Mouse (Mus musculus): ENCODE measurements at regions not wholly inside any gene's neighbourhood (a gene's known extent, or its start where the extent isn't known, plus 50 kb on each side); places are given as distances from the start of the nearest gene placed in this dataset.

GRCm38 (mm10) chr16:29865075-29865740, 199.0 kb upstream of the Hes1 start:
- no peaks in the 10 kb centered on the region for H3K9me3 ChIP-seq (ENCODE audit: control insufficient read depth, low read length)
- ATAC-seq (ENCODE audit: low FRiP score) (no peak), DNase-seq (ENCODE audit: low spot score) (no peak)
- H3K4me3 ChIP-seq (ENCODE audit: low read depth, low read length): no peak overlapping the region
- no peaks in the 10 kb centered on the region for H3K36me3 ChIP-seq (ENCODE audit: control insufficient read depth, insufficient read depth, low read length)
- H3K4me2 ChIP-seq (replicated peaks; ENCODE audit: low read depth, low read length): no peak overlapping the region
- no peak overlapping the region for H3K27ac ChIP-seq (ENCODE audit: low read depth, low read length)
- peaks cover 2% of the 10 kb centered on the region for H3K27me3 ChIP-seq (ENCODE audit: control insufficient read depth, insufficient read depth, low read length)
- 81% methylated on average over 17 of the region's 17 CpGs for WGBS
- no peak overlapping the region for H3K9ac ChIP-seq (ENCODE audit: low read depth, low read length)
- H3K4me1 ChIP-seq (replicated peaks; ENCODE audit: control insufficient read depth, insufficient read depth, low read length): no peaks in the 10 kb centered on the region

- Histone ChIP-seq H3K27ac (ENCODE audit: low read depth, low read length) (no peak overlapping the region), H3K36me3 (ENCODE audit: control insufficient read depth, insufficient read depth, low read length) (no peaks in the 10 kb centered on the region), H3K4me2 (replicated peaks; ENCODE audit: low read depth, low read length) (no peak overlapping the region), H3K9ac (ENCODE audit: low read depth, low read length) (no peak overlapping the region), H3K4me3 (ENCODE audit: low read depth, low read length) (no peak overlapping the region), H3K9me3 (ENCODE audit: control insufficient read depth, low read length) (no peaks in the 10 kb centered on the region), H3K4me1 (replicated peaks; ENCODE audit: control insufficient read depth, insufficient read depth, low read length) (no peaks in the 10 kb centered on the region), H3K27me3 (ENCODE audit: control insufficient read depth, insufficient read depth, low read length) (no peaks in the 10 kb centered on the region; the same call in none of the 2 replicates)
- DNase-seq (ENCODE audit: low spot score) (no peak), ATAC-seq (ENCODE audit: low FRiP score) (no peak)
- WGBS: 85% methylated on average over 5 of the region's 5 CpGs
Measured at GRCm38 (mm10) chr16:29871395-29871794, 192.8 kb upstream of the Hes1 start.

GRCm38 (mm10) chr16:29876196-29876595, 188.0 kb upstream of the Hes1 start:
- no peak overlapping the region for H3K27ac ChIP-seq (ENCODE audit: low read depth, low read length)

GRCm38 (mm10) chr16:29877372-29878123, 186.6 kb upstream of the Hes1 start:
- H3K27ac ChIP-seq (ENCODE audit: low read depth, low read length): no peak overlapping the region; the same call in 1 of the 2 replicates
- H3K9me3 ChIP-seq (ENCODE audit: control insufficient read depth, low read length): no peaks in the 10 kb centered on the region
- peaks cover 4% of the 10 kb centered on the region; the same call in 1 of the 2 replicates for H3K27me3 ChIP-seq (ENCODE audit: control insufficient read depth, insufficient read depth, low read length)
- no peak overlapping the region for H3K9ac ChIP-seq (ENCODE audit: low read depth, low read length)
- DNase-seq (ENCODE audit: low spot score) (peak; percentile 31), ATAC-seq (ENCODE audit: low FRiP score) (no peak)
- peaks cover 1% of the 10 kb centered on the region; the same call in 1 of the 2 replicates for H3K4me1 ChIP-seq (replicated peaks; ENCODE audit: control insufficient read depth, insufficient read depth, low read length)
- no peaks in the 10 kb centered on the region for H3K36me3 ChIP-seq (ENCODE audit: control insufficient read depth, insufficient read depth, low read length)
- no peak overlapping the region for H3K4me3 ChIP-seq (ENCODE audit: low read depth, low read length)
- 18% methylated on average over 10 of the region's 10 CpGs for WGBS
- no peak overlapping the region for H3K4me2 ChIP-seq (replicated peaks; ENCODE audit: low read depth, low read length)

More at GRCm38 (mm10) chr16:29876196-29876595, 188.0 kb upstream of the Hes1 start:
- no peak overlapping the region for H3K4me2 ChIP-seq (replicated peaks; ENCODE audit: low read depth, low read length)
- ATAC-seq (ENCODE audit: low FRiP score) (no peak), DNase-seq (ENCODE audit: low spot score) (no peak)
- 25% methylated on average over 8 of the region's 8 CpGs for WGBS
- H3K9me3 ChIP-seq (ENCODE audit: control insufficient read depth, low read length): no peaks in the 10 kb centered on the region
- peaks cover 4% of the 10 kb centered on the region for H3K27me3 ChIP-seq (ENCODE audit: control insufficient read depth, insufficient read depth, low read length)
- H3K9ac ChIP-seq (ENCODE audit: low read depth, low read length): no peak overlapping the region
- no peaks in the 10 kb centered on the region for H3K36me3 ChIP-seq (ENCODE audit: control insufficient read depth, insufficient read depth, low read length)
- H3K4me1 ChIP-seq (replicated peaks; ENCODE audit: control insufficient read depth, insufficient read depth, low read length): no peaks in the 10 kb centered on the region; the same call in 1 of the 2 replicates
- no peak overlapping the region for H3K4me3 ChIP-seq (ENCODE audit: low read depth, low read length)

- no peak overlapping the region for H3K9ac ChIP-seq (ENCODE audit: low read depth, low read length)
- no peak overlapping the region for H3K4me3 ChIP-seq (ENCODE audit: low read depth, low read length)
- peaks cover 11% of the 10 kb centered on the region; the same call in 1 of the 2 replicates for H3K4me1 ChIP-seq (replicated peaks; ENCODE audit: control insufficient read depth, insufficient read depth, low read length)
- no peak overlapping the region for H3K27ac ChIP-seq (ENCODE audit: low read depth, low read length)
- H3K27me3 ChIP-seq (ENCODE audit: control insufficient read depth, insufficient read depth, low read length): peaks cover 4% of the 10 kb centered on the region; the same call in 1 of the 2 replicates
- no peak overlapping the region for H3K4me2 ChIP-seq (replicated peaks; ENCODE audit: low read depth, low read length)
- no peak for DNase-seq (ENCODE audit: low spot score)
- no peak for ATAC-seq (ENCODE audit: low FRiP score)
- H3K36me3 ChIP-seq (ENCODE audit: control insufficient read depth, insufficient read depth, low read length): no peaks in the 10 kb centered on the region
- 91% methylated on average over 6 of the region's 6 CpGs for WGBS
- H3K9me3 ChIP-seq (ENCODE audit: control insufficient read depth, low read length): no peaks in the 10 kb centered on the region
Measured at GRCm38 (mm10) chr16:29879665-29880064, 184.5 kb upstream of the Hes1 start.

GRCm38 (mm10) chr16:29881497-29881896, 182.7 kb upstream of the Hes1 start:
- H3K4me1 ChIP-seq (replicated peaks; ENCODE audit: control insufficient read depth, insufficient read depth, low read length): peaks cover 11% of the 10 kb centered on the region; the same call in 1 of the 2 replicates
- peaks cover 6% of the 10 kb centered on the region; the same call in 1 of the 2 replicates for H3K27me3 ChIP-seq (ENCODE audit: control insufficient read depth, insufficient read depth, low read length)
- H3K9me3 ChIP-seq (ENCODE audit: control insufficient read depth, low read length): no peaks in the 10 kb centered on the region
- no peaks in the 10 kb centered on the region for H3K36me3 ChIP-seq (ENCODE audit: control insufficient read depth, insufficient read depth, low read length)
- H3K4me3 ChIP-seq (ENCODE audit: low read depth, low read length): no peak overlapping the region
- ATAC-seq (ENCODE audit: low FRiP score): no peak
- no peak overlapping the region for H3K27ac ChIP-seq (ENCODE audit: low read depth, low read length)
- DNase-seq (ENCODE audit: low spot score): no peak
- WGBS: 53% methylated on average over 12 of the region's 12 CpGs
- H3K9ac ChIP-seq (ENCODE audit: low read depth, low read length): no peak overlapping the region
- no peak overlapping the region for H3K4me2 ChIP-seq (replicated peaks; ENCODE audit: low read depth, low read length)

GRCm38 (mm10) chr16:29882226-29882972, 181.8 kb upstream of the Hes1 start:
- 10% methylated on average over 10 of the region's 10 CpGs for WGBS
- DNase-seq (ENCODE audit: low spot score): no peak
- ATAC-seq (ENCODE audit: low FRiP score): no peak
- Histone ChIP-seq H3K27ac (ENCODE audit: low read depth, low read length) (no peak overlapping the region), H3K27me3 (ENCODE audit: control insufficient read depth, insufficient read depth, low read length) (peaks cover 5% of the 10 kb centered on the region; the same call in 1 of the 2 replicates), H3K4me1 (replicated peaks; ENCODE audit: control insufficient read depth, insufficient read depth, low read length) (peaks cover 11% of the 10 kb centered on the region; the same call in 1 of the 2 replicates), H3K9ac (ENCODE audit: low read depth, low read length) (0 out of 2 replicates have a peak overlapping the region, but pooled peaks have one; percentile 8), H3K36me3 (ENCODE audit: control insufficient read depth, insufficient read depth, low read length) (no peaks in the 10 kb centered on the region), H3K9me3 (ENCODE audit: control insufficient read depth, low read length) (no peaks in the 10 kb centered on the region), H3K4me3 (ENCODE audit: low read depth, low read length) (no peak overlapping the region), H3K4me2 (replicated peaks; ENCODE audit: low read depth, low read length) (no peak overlapping the region)

GRCm38 (mm10) chr16:29883252-29883992, 180.8 kb upstream of the Hes1 start:
- H3K27ac ChIP-seq (ENCODE audit: low read depth, low read length): no peak overlapping the region
- no peak overlapping the region for H3K9ac ChIP-seq (ENCODE audit: low read depth, low read length)
- peaks cover 5% of the 10 kb centered on the region; the same call in 1 of the 2 replicates for H3K27me3 ChIP-seq (ENCODE audit: control insufficient read depth, insufficient read depth, low read length)
- no peaks in the 10 kb centered on the region for H3K36me3 ChIP-seq (ENCODE audit: control insufficient read depth, insufficient read depth, low read length)
- 15% methylated on average over 10 of the region's 10 CpGs for WGBS
- peak; percentile 37 for DNase-seq (ENCODE audit: low spot score)
- H3K4me3 ChIP-seq (ENCODE audit: low read depth, low read length): no peak overlapping the region
- peak; percentile 59; the same call in 1 of the 2 replicates for ATAC-seq (ENCODE audit: low FRiP score)
- H3K9me3 ChIP-seq (ENCODE audit: control insufficient read depth, low read length): no peaks in the 10 kb centered on the region
- H3K4me2 ChIP-seq (replicated peaks; ENCODE audit: low read depth, low read length): no peak overlapping the region
- H3K4me1 ChIP-seq (replicated peaks; ENCODE audit: control insufficient read depth, insufficient read depth, low read length): peaks cover 11% of the 10 kb centered on the region; the same call in 1 of the 2 replicates
